Mouse (Mus musculus): ENCODE measurements at regions not wholly inside any gene's neighbourhood (a gene's known extent, or its start where the extent isn't known, plus 50 kb on each side); places are given as distances from the start of the nearest gene placed in this dataset.

DNA sequence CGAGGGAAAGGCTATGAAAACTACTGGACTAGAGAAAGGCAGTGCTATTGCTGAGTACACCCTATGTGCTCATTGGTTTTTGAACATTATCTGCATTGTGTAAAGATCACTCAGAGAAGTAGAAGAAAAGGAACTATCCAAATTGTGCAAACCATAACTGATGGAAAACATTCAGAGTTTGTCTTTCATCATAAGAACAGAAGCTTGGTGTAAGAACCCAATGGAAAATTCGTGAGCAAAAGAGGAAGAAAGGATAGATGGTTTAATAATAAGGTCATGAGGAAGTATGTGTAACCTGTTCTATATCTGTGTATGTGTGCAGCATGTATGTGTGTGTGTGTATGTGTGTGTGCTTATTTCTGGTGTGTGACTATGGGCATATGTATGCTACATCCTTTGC, 112.3 kb upstream of the Gm10295 start:
- no peaks in the 10 kb centered on the region for H3K36me3 ChIP-seq (ENCODE audit: control insufficient read depth, insufficient read depth)
- no peaks in the 10 kb centered on the region for H3K27me3 ChIP-seq (ENCODE audit: control insufficient read depth, insufficient read depth, insufficient read length)
- no peaks in the 10 kb centered on the region for H3K79me2 ChIP-seq (ENCODE audit: control insufficient read depth, insufficient read depth)
- H3K4me3 ChIP-seq, result no peak overlapping the region
- no peak overlapping the region for H3ac ChIP-seq (ENCODE audit: control insufficient read depth, insufficient read length)
- H3K4me2 ChIP-seq (ENCODE audit: low read depth), result no peak overlapping the region
- TF ChIP-seq E2F4 (IDR thresholded peaks at IDR 0.05; ENCODE audit: insufficient read depth), result no peak

- Histone ChIP-seq H3ac (ENCODE audit: control insufficient read depth, insufficient read length) (no peak overlapping the region), H3K4me2 (ENCODE audit: low read depth) (no peak overlapping the region), H3K4me3 (no peak overlapping the region), H3K79me2 (ENCODE audit: control insufficient read depth, insufficient read depth) (no peaks in the 10 kb centered on the region), H3K27me3 (ENCODE audit: control insufficient read depth, insufficient read depth, insufficient read length) (no peaks in the 10 kb centered on the region), H3K36me3 (ENCODE audit: control insufficient read depth, insufficient read depth) (no peaks in the 10 kb centered on the region)
- TF ChIP-seq POLR2A (IDR thresholded peaks at IDR 0.05; ENCODE audit: insufficient read length, low read depth) (no peak), REST (IDR thresholded peaks at IDR 0.05; ENCODE audit: insufficient read depth, insufficient read length) (no peak), SRF (IDR thresholded peaks at IDR 0.05; ENCODE audit: control insufficient read depth, insufficient read length, low read depth) (no peak), MYOG (IDR thresholded peaks at IDR 0.05; ENCODE audit: control insufficient read depth in 1 of 3, insufficient read depth in 1 of 3, insufficient read length in 2 of 3, low read depth in 2 of 3) (no peak), TCF3 (IDR thresholded peaks at IDR 0.05; ENCODE audit: insufficient read length, low read depth) (no peak), E2F4 (IDR thresholded peaks at IDR 0.05; ENCODE audit: insufficient read depth) (no peak)
Observed at GRCm38 (mm10) chr7:71459805-71460204, 108.5 kb upstream of the Gm10295 start.

DNA sequence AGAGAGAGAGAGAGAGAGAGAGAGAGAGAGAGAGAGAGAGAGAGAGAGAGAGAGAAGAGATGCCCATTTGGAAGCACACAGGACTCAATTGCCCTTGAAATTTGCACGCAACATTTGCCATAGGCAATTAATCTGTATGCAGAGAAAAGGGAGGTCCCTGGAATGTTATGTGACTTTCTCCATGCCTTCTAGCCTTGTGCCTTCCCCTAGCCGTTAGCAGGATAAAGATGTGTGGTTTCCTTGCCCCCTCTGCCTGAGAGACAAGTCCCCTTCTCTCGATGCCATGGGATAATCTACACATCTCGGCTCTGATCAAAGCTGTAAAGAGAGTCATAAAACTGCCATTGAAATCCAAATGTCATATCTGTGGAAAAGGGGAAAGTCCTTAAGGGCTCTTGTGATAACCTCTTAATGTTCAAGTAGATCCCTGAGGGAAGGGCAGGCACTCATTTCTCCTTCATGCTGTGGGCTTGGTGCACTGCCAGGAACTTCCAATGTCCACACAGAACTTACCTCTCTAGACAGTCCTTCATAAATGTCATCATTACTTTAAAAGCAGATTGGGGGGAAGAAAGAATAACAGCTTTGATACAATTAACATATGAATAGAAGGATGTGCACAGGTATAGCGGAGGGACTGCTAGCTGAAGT, 106.9 kb upstream of the Gm10295 start:
- Histone ChIP-seq H3K4me3 (no peak overlapping the region), H3K36me3 (ENCODE audit: control insufficient read depth, insufficient read depth) (no peaks in the 10 kb centered on the region), H3K79me2 (ENCODE audit: control insufficient read depth, insufficient read depth) (no peaks in the 10 kb centered on the region), H3K27me3 (ENCODE audit: control insufficient read depth, insufficient read depth, insufficient read length) (no peaks in the 10 kb centered on the region), H3K4me2 (ENCODE audit: low read depth) (no peak overlapping the region), H3ac (ENCODE audit: control insufficient read depth, insufficient read length) (no peak overlapping the region)
- TF ChIP-seq SRF (IDR thresholded peaks at IDR 0.05; ENCODE audit: control insufficient read depth, insufficient read length, low read depth), result no peak
- TF ChIP-seq POLR2A (IDR thresholded peaks at IDR 0.05; ENCODE audit: insufficient read length, low read depth), result no peak
- TF ChIP-seq MYOG (IDR thresholded peaks at IDR 0.05; ENCODE audit: control insufficient read depth in 1 of 3, insufficient read depth in 1 of 3, insufficient read length in 2 of 3, low read depth in 2 of 3), result no peak
- no peak for TF ChIP-seq CEBPB (IDR thresholded peaks at IDR 0.05; ENCODE audit: insufficient read depth, poor library complexity, severe bottlenecking)
- TF ChIP-seq TCF3 (IDR thresholded peaks at IDR 0.05; ENCODE audit: insufficient read length, low read depth), result no peak
- no peak for TF ChIP-seq USF1 (IDR thresholded peaks at IDR 0.05; ENCODE audit: low read depth)
- TF ChIP-seq TCF12 (IDR thresholded peaks at IDR 0.05; ENCODE audit: insufficient read depth, poor library complexity, severe bottlenecking), result no peak
- TF ChIP-seq E2F4 (IDR thresholded peaks at IDR 0.05; ENCODE audit: insufficient read depth), result no peak
- TF ChIP-seq POLR2AphosphoS2 (IDR thresholded peaks at IDR 0.05; ENCODE audit: insufficient read length, low read depth), result no peak
- no peak for TF ChIP-seq REST (IDR thresholded peaks at IDR 0.05; ENCODE audit: insufficient read depth, insufficient read length)
- TF ChIP-seq MYOD1 (IDR thresholded peaks at IDR 0.05; ENCODE audit: control insufficient read depth in 1 of 3, insufficient read length in 2 of 3, low read depth in 2 of 3), result no peak
- no peak for TF ChIP-seq MAX (IDR thresholded peaks at IDR 0.05; ENCODE audit: low read depth)

DNA sequence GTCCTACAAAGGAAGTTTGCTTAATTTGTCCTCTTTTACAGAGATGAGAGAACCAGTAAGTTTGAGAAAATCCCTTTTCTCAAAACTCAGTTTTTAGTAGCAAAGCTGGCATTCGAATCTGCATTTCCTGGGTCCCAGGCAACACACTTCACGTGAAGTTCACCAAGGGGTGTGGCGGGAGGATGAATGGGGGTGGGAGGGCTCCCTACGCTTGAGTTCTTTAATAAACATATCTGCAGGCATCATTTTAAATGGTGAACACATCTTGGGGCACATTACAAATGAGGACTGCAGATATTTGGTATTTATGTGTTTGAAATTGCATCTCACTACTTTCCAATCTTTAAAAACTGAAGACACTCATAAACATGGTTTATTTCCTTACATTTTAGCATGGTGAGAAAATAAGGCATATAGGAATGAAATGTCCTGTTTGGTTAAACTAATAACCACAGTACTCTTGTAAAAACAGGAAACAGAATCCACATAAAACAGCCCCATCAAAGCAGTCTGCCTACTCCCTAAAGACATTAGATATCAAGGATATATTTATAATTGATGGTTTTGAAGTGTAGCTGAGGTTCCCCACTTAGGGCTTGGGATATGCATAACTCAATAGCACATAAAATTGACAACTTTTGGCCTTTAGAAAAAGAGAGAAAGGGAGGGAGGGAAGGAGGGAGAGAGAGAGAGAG, 106.3 kb upstream of the Gm10295 start:
- Histone ChIP-seq H3K36me3 (ENCODE audit: control insufficient read depth, insufficient read depth) (no peaks in the 10 kb centered on the region), H3K4me2 (ENCODE audit: low read depth) (no peak overlapping the region)

GRCm38 (mm10) chr7:71456421-71456820, 105.1 kb upstream of the Gm10295 start:
- no peaks in the 10 kb centered on the region for H3K79me2 ChIP-seq (ENCODE audit: control insufficient read depth, insufficient read depth)
- H3K27me3 ChIP-seq (ENCODE audit: control insufficient read depth, insufficient read depth, insufficient read length), result no peaks in the 10 kb centered on the region
- no peak overlapping the region for H3ac ChIP-seq (ENCODE audit: control insufficient read depth, insufficient read length)
- no peaks in the 10 kb centered on the region for H3K36me3 ChIP-seq (ENCODE audit: control insufficient read depth, insufficient read depth)
- TF ChIP-seq POLR2A (IDR thresholded peaks at IDR 0.05; ENCODE audit: insufficient read length, low read depth), result no peak
- H3K4me2 ChIP-seq (ENCODE audit: low read depth), result no peak overlapping the region
- no peak overlapping the region for H3K4me3 ChIP-seq

More for the DNA sequence above, 106.3 kb upstream of the Gm10295 start:
- TF ChIP-seq USF1 (IDR thresholded peaks at IDR 0.05; ENCODE audit: low read depth) (no peak), MYOG (IDR thresholded peaks at IDR 0.05; ENCODE audit: control insufficient read depth in 1 of 3, insufficient read depth in 1 of 3, insufficient read length in 2 of 3, low read depth in 2 of 3) (no peak), TCF12 (IDR thresholded peaks at IDR 0.05; ENCODE audit: insufficient read depth, poor library complexity, severe bottlenecking) (no peak), SRF (IDR thresholded peaks at IDR 0.05; ENCODE audit: control insufficient read depth, insufficient read length, low read depth) (no peak), E2F4 (IDR thresholded peaks at IDR 0.05; ENCODE audit: insufficient read depth) (no peak), POLR2AphosphoS2 (IDR thresholded peaks at IDR 0.05; ENCODE audit: insufficient read length, low read depth) (no peak), MYOD1 (IDR thresholded peaks at IDR 0.05; ENCODE audit: control insufficient read depth in 1 of 3, insufficient read length in 2 of 3, low read depth in 2 of 3) (no peak), CEBPB (IDR thresholded peaks at IDR 0.05; ENCODE audit: insufficient read depth, poor library complexity, severe bottlenecking) (no peak), TCF3 (IDR thresholded peaks at IDR 0.05; ENCODE audit: insufficient read length, low read depth) (no peak), POLR2A (IDR thresholded peaks at IDR 0.05; ENCODE audit: insufficient read length, low read depth) (no peak), MAX (IDR thresholded peaks at IDR 0.05; ENCODE audit: low read depth) (no peak), REST (IDR thresholded peaks at IDR 0.05; ENCODE audit: insufficient read depth, insufficient read length) (no peak)
- H3ac ChIP-seq (ENCODE audit: control insufficient read depth, insufficient read length), result no peak overlapping the region
- no peaks in the 10 kb centered on the region for H3K79me2 ChIP-seq (ENCODE audit: control insufficient read depth, insufficient read depth)
- H3K4me3 ChIP-seq, result no peak overlapping the region
- no peaks in the 10 kb centered on the region for H3K27me3 ChIP-seq (ENCODE audit: control insufficient read depth, insufficient read depth, insufficient read length)

Measured in myocyte (in vitro differentiated cells).